In genomic region chr15:56764957-56765482, GRCm38 (mm10) we compare ENCODE assay signal across 8 mouse cellular contexts.
DNase-seq lines count a peak whose midpoint lies in the region; ATAC-seq and TF ChIP-seq lines count a peak whose summit lies in the region.

No protein-coding gene starts in this region.

- no peak for TF ChIP-seq EP300 in heart, postnatal 0 days (IDR thresholded peaks at IDR 0.05; ENCODE audit: low read depth)
- TF ChIP-seq EP300 in stomach, postnatal 0 days (optimal IDR thresholded peaks at IDR 0.05) = no peak

- no peaks in the 10 kb centered on the region for H3K9me3 ChIP-seq in embryonic facial prominence, embryonic 10.5 days
- no peaks in the 10 kb centered on the region for H3K9me3 ChIP-seq in heart, postnatal 0 days (replicated peaks; ENCODE audit: control insufficient read depth, low read length)
- no peaks in the 10 kb centered on the region for H3K9me3 ChIP-seq in stomach, postnatal 0 days (ENCODE audit: control insufficient read depth, low read length)
- no peaks in the 10 kb centered on the region for H3K9me3 ChIP-seq in forebrain, embryonic 15.5 days

- 0 out of 2 replicates have a peak overlapping the region, but pooled peaks have one; percentile 18 for H3K4me3 ChIP-seq in embryonic facial prominence, embryonic 10.5 days
- no peak overlapping the region for H3K4me3 ChIP-seq in heart, postnatal 0 days (ENCODE audit: low read depth, low read length)
- H3K4me3 ChIP-seq in stomach, postnatal 0 days (ENCODE audit: low read depth, low read length) = no peak overlapping the region
- H3K4me3 ChIP-seq in forebrain, embryonic 15.5 days = no peak overlapping the region

- no peak for ATAC-seq in heart, postnatal 0 days (ENCODE audit: insufficient read depth, low read depth)
- ATAC-seq in stomach, postnatal 0 days (ENCODE audit: low FRiP score, low TSS enrichment) = peak; percentile 96
- no peak for ATAC-seq in forebrain, embryonic 15.5 days (replicated peaks)

- WGBS in embryonic facial prominence, embryonic 10.5 days = 27% methylated on average over 9 of the region's 9 CpGs
- WGBS in heart, postnatal 0 days = 28% methylated on average over 9 of the region's 9 CpGs
- 8% methylated on average over 9 of the region's 9 CpGs for WGBS in stomach, postnatal 0 days
- 27% methylated on average over 9 of the region's 9 CpGs for WGBS in forebrain, embryonic 15.5 days

- H3K4me2 ChIP-seq in heart, postnatal 0 days (ENCODE audit: low read depth, low read length) = peak overlapping the region; percentile 43
- H3K4me2 ChIP-seq in stomach, postnatal 0 days (replicated peaks; ENCODE audit: low read depth) = peak overlapping the region; percentile 41; the same call in 1 of the 2 replicates
- no peak overlapping the region for H3K4me2 ChIP-seq in forebrain, embryonic 15.5 days (replicated peaks)

- peak; percentile 20 for DNase-seq in adrenal gland, postnatal 10 days
- no peak for DNase-seq in adrenal gland, adult 18-20 months (ENCODE audit: low spot score in 2 of 2)
- no peak for DNase-seq in embryonic facial prominence, embryonic 10.5 days (ENCODE audit: low spot score)
- no peak for DNase-seq in heart, postnatal 0 days (ENCODE audit: low spot score)
- peak; percentile 44 for DNase-seq in kidney, postnatal 14 days
- peak; percentile 61 for DNase-seq in stomach, postnatal 0 days (ENCODE audit: low spot score)
- DNase-seq in cerebellum, adult 18-20 months = no peak

- H3K27ac ChIP-seq in embryonic facial prominence, embryonic 10.5 days (replicated peaks) = peak overlapping the region; percentile 35; the same call in 1 of the 2 replicates
- H3K27ac ChIP-seq in heart, postnatal 0 days (ENCODE audit: low read depth) = no peak overlapping the region
- H3K27ac ChIP-seq in stomach, postnatal 0 days (replicated peaks) = peak overlapping the region; percentile 61
- no peak overlapping the region for H3K27ac ChIP-seq in forebrain, embryonic 15.5 days (replicated peaks)

- no peaks in the 10 kb centered on the region for H3K27me3 ChIP-seq in embryonic facial prominence, embryonic 10.5 days (replicated peaks; ENCODE audit: low read depth, poor library complexity, severe bottlenecking)
- H3K27me3 ChIP-seq in heart, postnatal 0 days (ENCODE audit: control insufficient read depth, insufficient read depth, low read length) = no peaks in the 10 kb centered on the region
- H3K27me3 ChIP-seq in stomach, postnatal 0 days (ENCODE audit: control insufficient read depth, insufficient read depth, low read length) = no peaks in the 10 kb centered on the region
- no peaks in the 10 kb centered on the region for H3K27me3 ChIP-seq in forebrain, embryonic 15.5 days

- peaks cover 23% of the 10 kb centered on the region for H3K4me1 ChIP-seq in embryonic facial prominence, embryonic 10.5 days
- H3K4me1 ChIP-seq in heart, postnatal 0 days (ENCODE audit: control insufficient read depth, insufficient read depth) = no peaks in the 10 kb centered on the region; the same call in 1 of the 2 replicates
- H3K4me1 ChIP-seq in stomach, postnatal 0 days (replicated peaks; ENCODE audit: control insufficient read depth, insufficient read depth) = no peaks in the 10 kb centered on the region; the same call in 1 of the 2 replicates
- H3K4me1 ChIP-seq in forebrain, embryonic 15.5 days = no peaks in the 10 kb centered on the region

- no peak for TF ChIP-seq CTCF in heart, postnatal 0 days (IDR thresholded peaks at IDR 0.05; ENCODE audit: low read depth)
- no peak for TF ChIP-seq CTCF in stomach, postnatal 0 days (IDR thresholded peaks at IDR 0.05; ENCODE audit: low read depth)

- no peak overlapping the region for H3K9ac ChIP-seq in heart, postnatal 0 days (replicated peaks; ENCODE audit: low read depth, low read length)
- H3K9ac ChIP-seq in stomach, postnatal 0 days (ENCODE audit: low read length) = no peak overlapping the region; the same call in 1 of the 2 replicates
- no peak overlapping the region for H3K9ac ChIP-seq in forebrain, embryonic 15.5 days (replicated peaks)

- H3K36me3 ChIP-seq in embryonic facial prominence, embryonic 10.5 days (replicated peaks) = no peaks in the 10 kb centered on the region
- no peaks in the 10 kb centered on the region for H3K36me3 ChIP-seq in heart, postnatal 0 days (replicated peaks; ENCODE audit: control insufficient read depth, insufficient read depth, low read length)
- H3K36me3 ChIP-seq in stomach, postnatal 0 days (ENCODE audit: control insufficient read depth, insufficient read depth, low read length) = no peaks in the 10 kb centered on the region
- no peaks in the 10 kb centered on the region for H3K36me3 ChIP-seq in forebrain, embryonic 15.5 days

Comparison
In these comparisons a context has a peak if more than half of its experiments do, and no peak if none do; other contexts are left out.
1. DNase-seq: peak in adrenal gland, postnatal 10 days (single experiment), kidney, postnatal 14 days (single experiment) and stomach, postnatal 0 days (single experiment); none in adrenal gland, adult 18-20 months (0 of 2), embryonic facial prominence, embryonic 10.5 days (single experiment), heart, postnatal 0 days (single experiment) and cerebellum, adult 18-20 months (0 of 2).
2. H3K27ac ChIP-seq: peak in embryonic facial prominence, embryonic 10.5 days (single experiment) and stomach, postnatal 0 days (single experiment); none in heart, postnatal 0 days (single experiment) and forebrain, embryonic 15.5 days (single experiment).